Mouse (Mus musculus): ENCODE measurements around the gene Slc39a13.

Gene Slc39a13

DNA sequence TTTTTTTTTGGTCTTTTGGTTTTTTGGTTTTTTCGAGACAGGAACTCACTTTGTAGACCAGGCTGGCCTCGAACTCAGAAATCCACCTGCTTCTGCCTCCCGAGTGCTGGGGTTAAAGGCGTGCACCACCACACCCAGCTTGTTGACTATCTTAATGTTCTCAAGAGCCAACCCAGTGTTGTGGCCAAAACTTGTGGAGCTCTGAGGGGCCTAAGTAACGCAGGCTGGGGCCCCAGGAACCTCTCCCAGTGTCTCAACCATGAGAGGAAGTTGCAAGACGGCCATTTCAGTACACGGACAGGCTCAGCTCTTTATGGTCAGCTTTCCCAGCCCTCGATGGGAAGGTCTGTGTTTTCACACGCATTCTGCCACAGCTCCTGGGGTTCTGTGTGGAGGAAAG, 18.8 kb upstream of the Slc39a13 start:
- no peak for DNase-seq (ENCODE audit: low spot score)

DNA sequence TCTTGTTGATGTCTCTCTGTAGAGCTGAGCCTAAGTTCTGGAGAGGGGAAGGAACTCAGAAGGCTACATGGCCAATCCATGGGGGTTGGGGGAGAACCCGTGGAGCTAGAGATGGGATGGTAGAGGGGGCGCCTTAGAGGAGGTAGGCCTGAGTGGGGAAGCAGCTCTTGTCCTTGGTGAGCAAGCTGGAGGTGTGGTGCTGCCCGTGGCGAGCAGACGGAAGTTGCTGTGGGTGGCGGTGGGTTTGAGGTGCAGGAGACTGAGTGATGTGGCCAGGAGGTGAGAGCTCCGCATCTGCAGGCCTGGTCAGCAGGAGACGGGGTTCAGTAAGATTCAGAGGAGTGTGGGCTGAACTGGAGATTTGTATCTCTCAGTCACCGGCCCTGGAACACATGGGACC, 17.2 kb upstream of the Slc39a13 start:
- no peak for DNase-seq (ENCODE audit: low spot score)

DNA sequence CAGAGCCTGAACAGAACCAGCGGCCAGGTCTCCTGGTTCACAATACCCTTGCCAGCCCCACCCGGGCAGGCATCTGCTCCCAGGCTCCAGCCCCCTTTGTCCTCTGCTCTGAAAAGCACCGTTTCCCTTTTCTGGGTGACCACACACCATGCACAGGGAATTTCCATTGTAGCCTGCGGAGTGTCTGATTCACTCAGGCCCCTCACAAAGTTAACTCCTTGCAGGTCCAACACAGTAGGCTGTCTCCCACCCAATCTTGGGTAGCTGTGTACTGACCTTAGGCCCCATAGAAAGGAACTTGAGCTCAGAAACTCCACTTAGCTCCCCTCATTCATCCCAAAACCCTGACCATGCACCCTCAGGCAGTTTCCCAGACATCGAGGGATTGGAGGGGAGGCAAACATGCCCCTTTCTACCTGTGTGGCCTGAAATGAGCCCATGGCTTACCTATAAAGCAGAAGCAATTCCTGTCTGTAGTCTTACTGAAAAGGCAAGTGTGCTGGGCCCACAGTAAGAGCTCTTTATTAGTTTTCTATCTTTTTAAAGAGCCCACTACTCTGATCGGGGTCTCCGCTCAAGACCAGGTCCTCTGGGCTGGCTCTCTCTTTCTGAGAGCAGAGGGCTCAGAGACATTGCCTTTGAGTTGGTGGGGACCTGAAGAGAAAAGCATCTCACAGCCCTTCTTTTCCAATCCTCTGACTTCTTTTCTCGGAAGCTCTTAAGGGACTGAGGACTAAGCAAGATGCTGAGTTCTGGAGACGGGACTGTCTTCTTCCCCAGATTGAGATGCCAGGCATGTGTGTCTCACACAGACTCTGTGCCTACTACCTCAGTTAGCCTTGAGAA, 16.4 kb upstream of the Slc39a13 start:
- DNase-seq (ENCODE audit: low spot score): no peak

DNA sequence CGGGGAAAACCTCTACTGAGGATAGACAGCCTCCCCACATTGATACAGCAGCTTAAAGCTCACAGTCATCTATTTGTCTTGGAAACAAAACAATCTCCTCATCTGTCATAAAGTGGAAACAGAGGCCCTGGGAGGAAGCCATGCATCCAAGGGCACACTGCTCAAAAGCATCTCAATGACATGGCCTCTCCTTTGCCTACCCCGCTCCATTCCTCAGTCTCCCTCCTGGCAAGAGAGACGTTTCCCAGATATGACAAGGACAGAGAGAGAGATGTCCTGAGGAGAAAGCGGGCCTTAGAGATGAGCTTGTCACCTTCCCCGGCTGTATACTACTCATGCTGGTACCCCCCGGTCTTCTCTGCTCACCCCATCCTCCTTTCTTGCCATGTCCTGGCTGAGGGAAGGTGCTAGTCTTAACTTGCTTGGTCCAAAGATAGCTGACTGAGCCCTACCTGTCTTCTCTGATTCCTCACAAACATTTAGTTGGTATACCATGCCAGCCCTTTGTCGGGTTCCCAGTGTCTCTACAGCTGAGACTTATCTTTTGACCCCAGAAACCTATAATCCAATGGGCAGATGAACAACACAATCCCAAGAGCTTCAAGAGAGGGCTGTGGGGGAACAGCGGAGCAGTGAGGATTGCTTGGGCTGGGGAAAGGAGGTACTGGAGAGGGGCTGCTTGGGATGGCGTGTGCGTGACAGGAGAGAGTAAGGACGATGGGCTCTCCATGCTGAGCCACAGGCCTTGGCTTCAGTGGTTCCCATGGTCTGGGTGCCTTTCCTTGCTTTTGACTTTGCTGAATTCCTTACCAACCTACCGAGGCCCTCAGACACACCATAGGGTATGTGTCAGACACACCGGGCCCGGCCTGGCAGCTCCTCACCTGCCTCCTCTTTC, 15.5 kb upstream of the Slc39a13 start:
- DNase-seq (ENCODE audit: low spot score): no peak

DNA sequence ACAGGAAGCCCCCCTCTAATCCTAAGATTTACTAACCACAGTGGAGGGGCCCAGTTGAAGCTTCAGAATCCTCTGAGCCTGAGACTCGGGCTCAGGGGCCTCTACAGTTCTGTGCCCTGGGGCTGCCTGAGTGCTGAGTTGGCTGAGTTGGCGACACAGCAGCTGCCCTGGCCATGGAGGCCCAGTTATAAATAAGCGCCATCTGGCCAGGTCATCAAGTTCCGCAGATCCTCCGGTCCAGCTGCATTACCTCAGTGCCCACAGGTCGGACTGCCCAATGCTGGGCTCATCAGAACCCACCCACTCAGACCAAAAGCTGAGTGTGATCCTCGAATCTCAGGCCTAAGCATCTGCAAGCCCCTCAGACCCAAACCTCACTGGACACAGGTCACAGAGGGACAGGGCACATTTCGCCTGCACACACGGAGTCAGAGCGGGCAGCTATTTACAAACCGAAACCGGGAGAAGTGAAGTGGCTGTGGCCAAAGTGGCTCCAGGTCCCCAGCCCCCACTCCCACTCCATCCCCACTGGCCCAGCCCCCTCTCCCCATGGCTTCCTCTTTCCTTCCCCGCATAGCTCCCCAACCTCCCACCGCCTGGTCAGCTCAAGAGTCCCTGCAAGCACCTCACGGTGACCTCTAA, 14.1 kb upstream of the Slc39a13 start:
- no peak for DNase-seq (ENCODE audit: low spot score)

DNA sequence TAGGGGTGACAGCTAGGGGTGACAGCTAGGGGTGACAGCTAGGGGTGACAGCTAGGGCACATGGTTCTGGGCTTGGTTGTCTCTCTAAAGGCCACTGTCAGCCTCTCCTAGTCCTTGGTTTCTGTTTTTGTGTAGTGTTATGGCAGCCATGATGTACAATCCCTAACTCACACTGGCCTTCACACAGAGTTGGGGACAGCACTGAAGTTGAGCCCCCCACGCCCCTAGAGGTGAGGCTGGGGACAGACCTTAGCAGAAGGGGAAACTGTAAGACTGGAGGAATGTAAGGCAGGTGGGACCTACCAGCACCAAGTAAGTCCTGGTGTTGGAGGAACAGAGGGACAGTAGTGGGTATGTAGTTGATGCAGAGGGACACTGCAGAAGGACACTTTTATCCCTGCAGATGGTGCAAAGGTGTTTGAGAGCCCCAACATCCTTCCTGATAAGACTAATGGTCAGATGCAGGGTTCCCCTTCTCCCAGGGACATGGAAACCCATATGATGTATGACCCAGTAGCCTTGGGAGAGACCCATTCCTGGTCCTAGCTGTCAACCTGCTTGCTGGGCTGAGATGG, 13.2 kb upstream of the Slc39a13 start:
- DNase-seq (ENCODE audit: low spot score): no peak

DNA sequence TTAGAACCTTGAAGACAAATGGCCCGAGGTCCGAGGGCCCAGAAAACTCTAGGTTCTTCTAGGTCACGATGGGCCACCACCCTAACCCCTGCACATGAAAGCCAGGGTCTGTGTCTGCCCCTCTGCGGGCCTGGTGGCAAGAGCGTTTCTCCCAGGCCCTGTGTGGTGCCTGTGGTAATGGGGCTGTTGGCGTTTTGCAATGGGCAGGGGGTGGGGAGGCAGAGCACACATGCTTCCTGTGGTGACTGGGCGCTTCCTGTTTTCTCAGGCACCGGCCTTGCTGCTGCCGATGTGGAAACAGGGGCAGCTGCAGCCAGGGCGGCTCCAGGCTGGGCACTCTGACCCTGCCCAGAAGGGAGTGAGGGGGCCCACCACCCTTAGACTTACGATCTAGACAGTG, 12.6 kb upstream of the Slc39a13 start:
- peak; percentile 59 for DNase-seq (ENCODE audit: low spot score)

DNA sequence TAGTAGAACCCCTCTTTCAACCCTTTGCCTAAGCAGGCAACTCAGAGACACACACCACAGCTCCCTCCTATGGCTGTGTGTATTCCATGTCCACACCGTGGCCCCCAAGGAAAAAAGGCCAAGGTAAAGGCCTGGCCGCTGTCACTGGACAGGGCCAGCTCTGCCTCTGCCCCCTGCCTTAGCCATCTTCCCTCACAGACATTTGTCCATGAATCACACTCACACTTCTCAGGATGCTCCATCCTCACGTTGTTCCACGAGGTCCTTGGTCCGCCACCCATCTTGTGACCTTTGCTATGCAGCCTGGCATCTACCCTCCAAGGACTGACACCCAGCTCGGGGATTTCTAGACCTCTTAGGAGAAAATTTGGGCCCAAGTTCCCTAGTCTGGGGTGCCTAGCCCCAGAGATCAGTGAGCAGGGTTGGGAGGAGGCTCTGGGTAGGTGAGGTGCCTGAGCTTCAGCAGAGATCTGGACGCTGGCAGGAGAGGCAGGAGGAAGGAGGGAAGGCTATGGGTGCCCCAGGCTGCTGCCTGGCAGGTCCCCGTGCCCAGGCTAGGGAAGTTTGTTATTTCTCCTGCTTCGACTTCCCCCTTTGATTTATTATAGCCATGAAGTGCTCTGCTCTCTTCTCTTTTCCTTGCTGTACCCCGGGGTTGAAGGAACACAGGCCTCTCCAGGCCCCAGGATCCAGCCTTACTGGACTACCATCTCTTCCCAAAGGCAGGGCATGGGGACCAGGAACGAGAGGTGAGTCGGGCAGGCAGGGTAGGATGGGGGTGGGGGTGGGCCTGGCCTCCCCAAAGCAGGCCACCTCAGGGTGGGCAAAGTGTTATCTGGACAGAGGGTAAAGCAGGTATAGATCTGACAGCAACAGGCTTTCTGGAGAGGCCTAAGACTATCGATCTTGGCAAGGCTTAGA, 11.8 kb upstream of the Slc39a13 start, which contains the start of gene Spi1:
Spi1 (plus strand) TSS at position 616 of the 921 bp plus-strand sequence.
- DNase-seq (ENCODE audit: low spot score): no peak

DNA sequence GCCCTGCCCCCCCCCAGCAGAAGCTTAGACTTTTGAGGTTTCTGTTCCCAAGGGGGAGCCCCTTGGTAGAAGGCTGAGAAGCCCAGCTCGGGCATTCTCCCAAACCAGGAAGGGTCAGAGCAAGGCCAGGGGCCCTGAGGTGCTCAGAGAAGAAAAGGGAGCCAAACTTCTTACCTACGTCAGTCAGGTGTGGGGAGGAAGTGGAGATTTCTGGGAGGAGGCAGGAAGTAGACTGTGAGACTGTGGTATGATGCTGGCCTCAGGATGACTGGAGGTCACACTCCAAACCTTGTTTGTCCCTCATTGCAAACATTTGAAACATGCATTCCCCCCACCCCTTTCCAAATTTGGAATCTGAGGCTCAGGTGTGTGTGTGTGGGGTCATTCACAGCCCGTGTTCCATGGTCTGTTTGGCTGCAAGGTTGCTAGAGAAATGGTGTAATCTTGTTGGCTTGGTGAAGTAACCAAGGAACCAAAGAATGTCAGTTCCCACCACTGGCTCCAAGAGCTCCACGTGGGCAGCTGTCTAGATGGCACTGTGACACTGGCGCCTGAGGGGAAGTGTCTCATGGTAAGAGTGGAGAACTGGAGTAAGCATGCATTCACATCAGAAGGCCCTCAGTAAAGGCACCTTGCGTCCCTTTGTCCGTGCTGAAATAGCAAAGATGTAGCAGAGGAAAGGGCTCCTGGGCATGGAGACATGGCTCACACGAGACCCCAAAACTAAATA, 10.7 kb upstream of the Slc39a13 start:
- no peak for DNase-seq (ENCODE audit: low spot score)

DNA sequence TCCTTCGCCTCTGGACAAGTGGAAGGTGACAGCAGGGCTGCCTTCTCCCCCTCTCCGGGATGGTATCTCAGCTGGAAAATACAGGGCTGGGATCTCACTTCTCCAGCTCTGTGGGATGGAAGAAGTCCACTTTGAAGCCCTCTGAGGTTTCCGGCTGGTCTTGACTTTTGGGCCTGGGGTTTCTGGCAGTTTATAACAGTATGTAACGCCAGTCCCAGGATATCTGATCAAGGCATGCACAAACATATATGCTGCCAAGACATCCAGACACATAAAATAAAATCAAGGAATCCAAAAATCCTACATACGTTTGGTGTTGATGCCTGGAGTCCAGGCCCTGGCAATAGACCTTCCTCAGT, 8.8 kb upstream of the Slc39a13 start:
- no peak for DNase-seq (ENCODE audit: low spot score)

DNA sequence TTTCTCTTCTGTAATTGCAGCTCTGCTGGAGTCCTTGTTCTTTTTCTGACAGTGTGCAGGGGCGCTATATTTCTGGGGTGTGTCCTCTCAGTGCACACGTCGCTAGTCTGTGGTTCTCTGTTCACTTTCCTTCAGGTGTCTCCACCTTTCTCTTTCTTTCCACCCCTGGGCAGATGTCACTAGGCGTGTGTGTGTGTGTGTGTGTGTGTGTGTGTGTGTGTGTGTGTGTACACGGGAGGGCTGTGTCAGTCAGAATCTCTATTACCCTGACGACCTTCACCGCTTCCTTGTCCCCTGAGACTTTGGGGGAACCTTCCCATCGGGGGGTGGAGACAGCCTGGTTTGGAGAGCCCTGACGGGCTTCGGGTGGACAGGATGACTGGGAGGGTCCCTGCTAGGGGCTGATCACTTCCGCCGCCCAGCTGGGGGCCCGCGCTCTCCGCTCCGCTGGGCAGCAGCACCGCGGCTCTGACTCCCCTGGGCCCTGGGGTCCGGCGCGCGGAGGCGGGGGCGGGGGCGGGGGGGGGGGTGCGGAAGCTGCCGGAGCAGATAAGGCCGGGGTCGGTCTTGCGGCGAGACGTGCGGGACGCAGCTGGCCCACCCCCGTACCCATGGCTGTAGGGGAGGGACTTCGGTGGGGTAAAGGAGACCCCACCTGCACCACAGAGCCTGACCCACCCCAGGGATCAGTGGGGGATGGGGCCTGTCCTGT, 8.3 kb upstream of the Slc39a13 start:
- DNase-seq (ENCODE audit: low spot score): no peak

DNA sequence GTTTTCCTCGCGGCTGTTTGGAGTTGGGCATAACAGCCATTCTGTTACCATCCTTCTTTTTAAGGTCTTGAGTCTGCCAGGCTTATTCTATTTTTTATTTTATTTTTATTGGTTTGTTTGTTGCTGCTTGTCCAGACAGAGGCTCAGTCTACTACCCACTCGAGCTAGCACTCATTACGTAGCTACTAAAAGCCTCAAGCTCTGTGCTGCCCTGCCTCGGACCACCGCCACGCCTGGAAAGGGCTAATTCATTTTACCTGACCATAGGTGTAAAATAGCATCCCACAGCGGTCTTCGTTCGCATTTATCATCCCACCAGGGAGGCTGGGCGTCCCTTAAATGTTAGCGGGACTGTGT, 7.7 kb upstream of the Slc39a13 start:
- DNase-seq (ENCODE audit: low spot score): no peak

DNA sequence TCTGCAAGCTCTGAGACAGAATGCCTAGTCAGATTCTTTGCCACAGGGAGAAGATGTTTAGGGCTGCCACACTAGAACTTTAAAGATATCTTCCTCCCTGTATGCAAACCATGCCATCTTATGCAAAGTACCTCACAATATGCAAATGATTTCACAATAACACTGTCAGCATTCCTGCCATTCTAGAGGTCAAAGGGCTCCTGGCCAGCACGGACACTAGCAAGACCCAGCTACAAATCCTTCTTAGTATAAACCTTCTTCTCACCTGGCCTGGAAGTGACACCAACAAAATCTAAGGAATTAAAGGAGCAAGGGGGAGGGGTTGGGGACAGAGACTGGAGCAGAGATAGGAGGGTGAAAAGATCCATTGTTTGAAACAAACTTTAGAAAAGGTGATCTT, 1.9 kb upstream of the Slc39a13 start:
- DNase-seq (ENCODE audit: low spot score): no peak

DNA sequence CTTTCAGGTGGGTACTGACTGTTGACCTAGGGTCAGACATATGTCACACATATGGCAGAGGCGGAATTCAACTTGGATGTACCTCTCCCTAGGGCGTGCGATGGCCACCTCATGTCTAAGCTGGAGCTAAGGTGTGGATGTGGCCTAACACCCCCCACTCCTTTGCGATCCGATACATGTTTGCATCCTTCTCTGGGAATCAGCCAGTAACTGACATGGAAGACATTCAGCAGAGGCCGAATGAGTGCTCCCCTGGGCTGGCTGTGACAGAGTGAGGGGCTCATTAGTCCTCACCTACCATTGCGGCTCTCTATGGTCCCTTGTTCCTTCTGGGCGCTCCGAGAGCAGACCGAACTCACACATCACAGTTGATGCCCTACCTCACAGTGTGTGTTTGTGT, 842 bp upstream of the Slc39a13 start:
- DNase-seq (ENCODE audit: low spot score): no peak

DNA sequence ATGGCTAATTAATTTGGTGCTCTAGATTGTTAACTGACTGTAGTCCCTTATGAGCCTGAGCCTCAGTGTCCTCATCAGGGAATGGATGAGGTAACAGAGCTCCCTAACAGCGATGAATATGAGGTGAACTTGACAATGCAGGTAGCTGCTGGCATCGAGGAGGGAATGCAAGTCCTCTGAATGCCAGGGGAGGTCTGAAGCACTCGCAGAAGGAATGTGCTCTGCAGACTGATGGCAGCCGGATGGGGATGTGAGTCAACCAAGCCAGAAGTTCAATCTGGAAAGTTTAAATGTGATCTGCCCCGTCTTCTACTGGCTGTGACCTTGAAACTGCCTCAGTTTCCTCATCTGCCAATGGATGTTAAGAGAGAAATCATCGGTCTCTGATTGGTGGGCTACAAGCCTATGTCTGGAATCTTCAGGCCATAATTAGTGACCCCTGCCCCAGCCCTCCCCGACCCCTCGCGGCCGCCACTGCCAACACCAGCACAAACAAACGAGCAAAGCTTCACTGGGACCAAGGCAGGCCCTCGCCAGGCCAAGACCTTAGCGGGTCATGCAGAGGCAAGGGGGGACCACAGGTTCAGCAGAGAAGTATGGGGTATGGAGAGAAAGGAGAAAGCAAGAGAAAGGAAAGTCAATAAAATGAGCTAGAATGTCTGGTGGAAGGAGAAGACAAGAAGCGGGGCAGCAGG, 764 bp downstream of the Slc39a13 start:
- DNase-seq (ENCODE audit: low spot score): no peak

DNA sequence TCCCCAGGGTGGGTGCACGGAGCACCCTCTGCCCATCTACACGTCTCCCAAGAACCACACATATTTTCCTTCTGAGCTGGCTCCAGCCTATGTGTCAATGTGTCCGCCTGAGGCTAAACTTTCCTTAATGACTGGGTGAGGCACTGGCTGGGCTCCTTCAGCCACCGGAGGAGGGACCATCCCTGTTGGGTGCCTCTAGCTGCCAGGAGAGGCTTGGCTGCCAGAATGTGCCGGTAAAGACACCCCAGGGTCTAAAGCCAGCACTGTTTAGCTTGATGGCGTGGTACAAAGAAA, 1.4 kb downstream of the Slc39a13 start:
- DNase-seq (ENCODE audit: low spot score): no peak

DNA sequence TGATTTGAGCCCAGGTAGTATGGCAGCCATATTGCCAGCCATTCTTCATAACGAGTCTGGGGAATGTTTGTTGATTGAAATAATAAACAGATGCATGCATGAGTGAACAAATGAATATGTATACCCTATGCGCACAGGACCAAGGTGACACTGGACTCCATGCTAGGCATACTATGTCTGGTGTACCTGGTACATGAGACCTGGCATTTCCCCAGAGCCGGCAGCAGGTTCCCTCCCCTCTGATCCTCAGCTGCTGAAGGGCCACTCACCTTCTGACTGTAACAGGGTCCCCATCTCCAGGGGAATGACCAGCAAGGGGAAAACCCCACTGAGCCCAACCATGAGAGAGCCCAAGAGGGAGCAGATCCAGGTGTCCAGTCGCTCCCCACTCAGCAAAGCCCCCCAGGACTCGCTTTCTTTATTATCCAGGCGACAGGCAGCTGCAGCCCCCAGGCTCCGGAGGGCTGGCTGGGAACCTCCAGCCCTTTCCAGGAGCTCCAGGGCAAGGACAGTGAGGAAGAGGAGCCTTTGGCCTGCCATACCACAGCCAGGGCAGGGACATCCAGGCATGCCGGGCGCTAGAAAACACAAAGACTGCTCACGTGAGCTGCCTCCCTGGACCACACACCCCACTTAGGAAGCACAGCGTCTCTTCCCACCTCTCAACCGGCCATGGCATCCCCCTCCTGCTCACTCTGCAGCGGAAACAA, 1.9 kb downstream of the Slc39a13 start:
- no peak for DNase-seq (ENCODE audit: low spot score)

DNA sequence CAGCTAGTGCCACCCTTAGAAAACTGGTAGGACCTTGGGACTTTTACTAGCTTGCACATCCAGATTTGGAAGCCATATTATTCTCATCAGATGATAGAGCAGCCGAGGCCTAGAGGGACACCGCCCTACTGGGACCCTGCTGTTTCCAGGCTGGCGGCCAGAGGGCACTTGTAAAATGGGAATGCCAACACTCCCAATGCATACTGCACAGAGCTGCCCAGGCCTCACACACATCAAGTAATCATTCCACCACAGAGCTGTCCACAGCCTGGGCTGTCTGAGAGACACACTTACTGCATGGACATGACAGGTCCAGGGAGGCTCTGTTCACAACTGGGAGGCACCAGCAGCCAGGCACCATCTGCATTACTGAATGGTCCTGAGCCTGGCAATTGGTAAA, 3.8 kb downstream of the Slc39a13 start:
- no peak for DNase-seq (ENCODE audit: low spot score)

DNA sequence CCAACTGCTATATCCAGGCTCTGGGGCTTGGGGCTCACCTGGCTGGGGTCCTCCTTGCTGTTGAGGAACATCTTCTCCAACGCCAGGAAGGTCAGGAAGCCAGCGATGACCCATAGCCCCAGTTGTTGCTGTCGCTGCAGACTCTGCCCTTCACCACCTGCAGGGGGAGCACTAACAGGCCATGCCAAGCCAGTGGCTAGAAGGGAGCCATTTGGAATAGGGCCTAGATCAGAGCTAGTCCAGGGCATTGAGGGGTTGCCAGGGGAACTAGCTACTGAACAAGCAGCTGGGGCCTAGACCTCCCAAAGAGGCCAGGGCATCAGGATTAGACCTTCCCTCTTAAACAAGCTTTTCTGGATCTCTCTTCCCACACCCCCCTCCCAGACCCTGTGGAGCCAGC, 4.7 kb downstream of the Slc39a13 start:
- peak; percentile 60 for DNase-seq (ENCODE audit: low spot score)

All from layer of hippocampus, adult 11-12 months (tissue).